Mouse (Mus musculus) heart, postnatal 4 days (tissue): Measurements from ENCODE around the gene Gm45785. TPM values are rescaled to one million over a fixed set of nuclear protein-coding genes. Genes with fewer than 3 reads are reported as not detected.

ENCODE experiments used
- DNase-seq: peaks from one replicate; pipeline ENCODE4 v3.0.0; 2021
- total RNA-seq, 2 experiments: library from RNA; stranded (reverse); gene quantifications; 2 replicates each; pipeline ENCODE4 v1.2.3; 2021

Gene Gm45785
- total RNA-seq, 2 experiments from 2014 or later, result 0.29 TPM; not detected in 1

GRCm38 (mm10) chr7:140831447-140831846, 24.7 kb downstream of the Gm45785 start:
- DNase-seq, result no peak

DNA sequence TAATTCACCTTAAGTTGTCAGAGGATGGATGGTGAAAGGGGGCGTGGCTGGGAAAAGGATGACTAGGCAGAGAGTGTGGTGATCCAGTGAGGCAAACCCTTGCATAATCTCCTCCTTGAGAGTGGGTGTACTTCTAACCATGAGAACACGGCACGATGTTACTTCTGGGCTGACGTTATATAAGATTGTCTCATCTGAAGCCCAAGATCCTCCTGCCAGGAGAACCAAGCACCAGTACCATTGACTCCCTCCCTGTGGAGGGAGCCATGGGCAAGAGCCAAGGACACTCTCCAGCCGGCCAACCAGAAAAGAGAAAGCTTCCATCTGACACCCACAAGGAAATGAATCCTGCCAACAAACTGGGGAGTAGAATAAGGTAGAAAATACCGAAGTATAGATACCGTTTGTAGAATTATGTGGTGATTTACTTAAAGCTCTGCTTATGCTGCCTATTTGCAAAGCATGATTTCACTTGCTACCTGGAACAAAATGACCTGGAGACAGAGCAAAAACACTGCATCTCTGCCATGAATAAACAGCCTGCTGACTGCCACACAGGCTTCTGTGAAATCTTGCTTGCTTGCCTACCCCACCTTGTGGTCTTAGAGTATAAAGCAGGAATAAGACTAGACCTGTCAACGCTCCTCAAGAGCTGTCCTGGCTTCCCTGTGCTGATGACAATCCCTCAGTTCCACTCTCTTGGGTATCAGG, 27.8 kb downstream of the Gm45785 start:
- no peak for DNase-seq

DNA sequence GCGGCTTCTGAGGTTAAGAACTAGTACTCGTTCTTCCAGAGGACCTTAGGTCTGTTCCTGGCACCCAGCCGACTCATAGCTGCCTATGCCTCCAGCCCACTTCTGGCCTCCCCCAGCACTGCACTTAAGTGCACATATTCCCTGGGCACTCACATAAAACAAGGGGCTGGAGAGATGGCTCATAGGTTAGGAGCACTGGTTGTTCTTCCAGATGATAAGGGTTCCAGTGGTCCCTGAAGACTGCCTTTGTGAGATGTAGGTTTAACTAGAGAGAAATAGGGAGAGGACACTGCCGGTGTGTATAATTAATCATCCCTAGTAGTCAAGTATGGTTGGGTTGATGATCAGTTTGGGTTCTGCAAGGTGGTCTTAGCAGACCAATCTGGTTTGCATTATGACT, 33.4 kb downstream of the Gm45785 start:
- DNase-seq, result no peak

DNA sequence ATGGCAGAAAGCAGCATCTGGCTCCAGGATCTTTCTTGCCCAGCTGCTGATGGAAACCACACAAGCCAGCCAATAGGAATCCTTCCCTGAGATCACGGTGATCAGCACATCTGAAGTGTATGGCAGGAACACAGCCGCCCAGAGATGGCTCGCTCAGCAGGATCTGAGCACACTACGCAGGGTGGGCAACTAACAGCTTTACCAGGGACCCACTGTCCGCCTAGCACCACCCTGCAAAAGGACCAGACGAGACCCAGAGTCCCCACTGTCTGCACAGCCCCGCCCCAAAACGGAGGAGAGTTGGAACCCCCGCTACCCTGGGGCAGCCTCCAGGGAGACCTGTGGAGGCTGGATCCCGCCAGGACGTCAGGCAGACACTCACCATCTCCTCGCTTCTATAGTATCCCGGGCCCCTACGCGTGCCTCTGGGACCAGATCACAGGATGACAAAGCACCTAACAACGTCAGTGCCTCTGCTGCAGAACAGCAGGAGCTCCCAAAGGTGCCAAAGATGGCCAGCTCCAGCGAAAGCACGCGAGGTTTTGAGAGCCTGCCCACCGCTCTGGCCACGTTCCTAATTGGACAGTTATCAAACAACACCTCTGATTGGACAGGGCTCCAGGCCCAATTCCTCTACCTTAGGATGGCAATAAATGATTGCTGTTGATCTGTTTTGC, 34.3 kb downstream of the Gm45785 start, which contains the start of gene Zfp941:
Gene Zfp941, minus strand, starts transcription at position 526 of the 677 bp plus-strand sequence.
- peak; percentile 63 for DNase-seq

DNA sequence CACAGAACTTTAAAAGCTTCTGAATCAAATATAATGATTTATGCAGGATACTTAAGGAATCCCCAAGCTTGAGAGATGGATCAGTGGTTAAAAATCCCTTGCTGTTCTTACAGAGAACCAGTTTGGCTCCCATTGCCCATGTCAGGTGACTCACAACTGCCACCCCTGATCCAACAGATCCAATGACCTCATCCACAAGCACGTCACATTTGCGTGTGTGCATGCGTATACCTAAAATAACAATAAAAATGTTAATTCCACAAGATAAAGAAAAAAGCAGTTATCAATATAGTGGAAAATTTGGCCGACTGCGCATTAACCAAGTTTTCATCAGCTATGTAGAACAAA, 34.9 kb downstream of the Gm45785 start:
- DNase-seq, result no peak

GRCm38 (mm10) chr7:140820173-140820572, 36.0 kb downstream of the Gm45785 start:
- no peak for DNase-seq

DNA sequence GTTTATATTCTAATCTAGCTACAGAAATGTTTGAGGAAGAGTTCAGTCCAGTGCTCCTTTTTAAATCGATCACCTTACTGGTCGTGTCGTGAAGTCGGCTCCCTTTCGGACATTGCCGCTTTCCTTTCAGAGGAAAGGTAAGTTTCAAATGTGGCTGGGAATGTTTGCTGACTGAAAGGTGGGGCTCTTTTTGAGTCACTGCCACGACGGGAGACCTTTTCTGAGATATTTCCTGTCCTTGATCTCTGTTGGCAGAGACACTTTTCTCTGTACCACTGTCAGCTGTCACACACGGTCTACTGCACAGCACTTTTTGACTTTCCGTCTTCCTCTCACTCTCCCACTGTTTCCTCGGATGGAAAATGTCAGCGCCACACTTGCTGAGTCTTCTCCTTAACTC, 43.3 kb downstream of the Gm45785 start:
- no peak for DNase-seq

- no peak for DNase-seq
These were observed 44.4 kb downstream of the Gm45785 start for GRCm38 (mm10) chr7:140811714-140812113.

DNA sequence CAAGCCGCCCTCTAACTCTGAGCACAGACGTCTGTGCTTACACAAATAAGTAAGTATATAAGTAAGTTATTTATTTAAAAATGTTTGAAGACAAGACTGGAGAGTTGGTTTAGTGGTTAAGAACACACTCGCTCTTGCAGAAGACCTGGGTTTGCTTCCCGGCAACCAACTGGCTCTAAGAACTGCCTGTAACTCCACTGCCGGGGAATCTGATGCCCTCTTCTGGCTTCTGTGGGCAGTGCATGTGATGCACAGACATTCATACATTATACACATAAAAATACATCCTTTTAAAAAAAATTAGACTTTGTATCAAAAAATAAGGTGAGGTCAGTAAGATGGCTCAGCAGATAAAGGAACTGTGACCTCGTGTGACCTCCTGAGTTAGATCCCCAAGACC, 45.6 kb downstream of the Gm45785 start:
- DNase-seq, result no peak

DNA sequence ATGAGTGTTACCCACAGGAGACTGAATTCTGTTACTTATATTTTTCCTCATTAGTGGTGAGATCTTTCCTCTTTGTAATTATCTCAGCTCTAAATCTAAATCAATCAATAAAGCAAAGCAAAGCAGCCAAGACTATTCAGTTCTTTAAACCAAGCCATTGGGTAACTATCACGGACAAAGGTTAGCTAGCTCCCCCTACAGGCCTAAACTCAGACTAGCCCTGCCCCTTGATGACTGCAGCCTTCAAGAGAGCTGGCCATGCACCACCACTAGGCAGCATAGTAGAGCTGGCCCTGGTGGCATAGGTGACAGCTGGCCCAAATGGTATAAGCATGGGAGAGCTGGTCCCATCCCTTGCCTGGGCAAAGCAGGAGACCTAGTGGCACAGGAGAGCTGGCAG, 50.4 kb downstream of the Gm45785 start:
- peak; percentile 30 for DNase-seq

- no peak for DNase-seq
These were observed 53.5 kb downstream of the Gm45785 start for GRCm38 (mm10) chr7:140802629-140803028.

DNA sequence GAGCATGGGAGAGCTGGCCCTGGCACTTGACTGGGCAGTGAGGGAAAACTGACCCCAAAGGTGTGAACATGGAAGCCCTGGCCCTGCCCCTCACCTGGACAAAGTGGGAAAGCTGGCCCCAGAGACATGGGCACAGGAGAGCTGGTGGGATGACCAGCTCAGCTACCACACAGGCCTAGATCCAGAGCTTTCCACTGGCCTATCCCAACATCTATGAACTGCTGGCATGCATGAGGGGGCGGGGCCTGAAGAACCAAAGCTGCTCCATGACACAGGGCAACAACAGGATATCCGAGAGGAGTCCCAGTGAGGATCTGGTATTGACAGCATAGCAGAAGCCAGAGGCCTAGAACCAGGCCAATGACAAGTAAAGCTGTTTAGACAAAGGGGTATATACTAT, 57.9 kb downstream of the Gm45785 start:
- DNase-seq, result no peak

- no peak for DNase-seq
These were observed 58.5 kb downstream of the Gm45785 start for GRCm38 (mm10) chr7:140797619-140798018.

DNA sequence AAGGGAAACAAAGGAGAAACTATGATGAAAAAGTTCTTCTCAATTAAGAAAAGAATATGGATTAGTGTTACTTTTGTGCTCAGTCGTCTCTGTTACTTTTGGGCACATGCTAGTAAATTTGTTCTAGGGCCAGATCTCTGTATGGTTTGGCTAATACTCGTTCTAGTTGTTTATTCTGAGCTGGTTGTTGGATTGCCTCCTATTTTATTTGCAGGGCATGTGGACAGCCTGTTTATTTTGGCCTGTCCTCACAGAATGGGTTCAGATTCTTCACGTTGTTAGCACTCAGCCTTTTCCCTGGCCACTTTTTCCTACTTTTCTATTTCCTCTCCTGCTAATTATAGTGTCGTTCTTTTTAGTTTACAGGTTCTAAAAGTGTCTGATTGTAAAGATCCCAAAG, 62.6 kb downstream of the Gm45785 start:
- no peak for DNase-seq

GRCm38 (mm10) chr7:140788053-140788435, 68.1 kb downstream of the Gm45785 start:
- no peak for DNase-seq

GRCm38 (mm10) chr7:140787406-140788052, 68.6 kb downstream of the Gm45785 start, which contains the start of gene Syce1:
Syce1 (minus strand) TSS chr7:140787852.
- no peak for DNase-seq

GRCm38 (mm10) chr7:140780548-140780947, 75.6 kb downstream of the Gm45785 start:
- no peak for DNase-seq

Other genes starting within 250 kb of the Gm45785 start
- gene Olfr61, start 227.4 kb downstream of the Gm45785 start, total RNA-seq, result not detected
- not detected for gene Olfr53, start 209.9 kb downstream of the Gm45785 start, total RNA-seq
- gene Olfr539, start 196.4 kb downstream of the Gm45785 start, total RNA-seq, result not detected
- not detected for gene Olfr45, start 174.4 kb downstream of the Gm45785 start, total RNA-seq
- not detected for gene Olfr541, start 159.1 kb downstream of the Gm45785 start, total RNA-seq
- under 1 TPM in 1 of 2 experiments, not detected in 1; 0.24 TPM for gene Cyp2e1, start 92.6 kb downstream of the Gm45785 start, total RNA-seq
- gene Syce1, start 68.5 kb downstream of the Gm45785 start, total RNA-seq, result under 1 TPM; 0.18 to 0.24 TPM
- under 1 TPM; 0.76 to 0.97 TPM for gene Zfp941, start 34.2 kb downstream of the Gm45785 start, total RNA-seq
- gene Urah, start 21.3 kb downstream of the Gm45785 start, total RNA-seq, result not detected
- 10 to 100 TPM in 1 of 2 experiments, 1 to 10 TPM in 1; 9.7 to 10.6 TPM for gene Scgb1c1, start 10.8 kb downstream of the Gm45785 start, total RNA-seq
- gene Odf3, start 8.5 kb downstream of the Gm45785 start, total RNA-seq, result not detected
- gene Ric8a, start 626 bp upstream of the Gm45785 start, total RNA-seq, result 10 to 100 TPM; 25.2 to 32.3 TPM
- 10 to 100 TPM; 13.5 to 15.9 TPM for gene Bet1l, start 1.2 kb upstream of the Gm45785 start, total RNA-seq
- 100 to 1,000 TPM; 119 to 120 TPM for gene Psmd13, start 25.6 kb upstream of the Gm45785 start, total RNA-seq
- 10 to 100 TPM; 45.1 to 49.1 TPM for gene Sirt3, start 26.0 kb upstream of the Gm45785 start, total RNA-seq
- 1,000 to 10,000 TPM; 1,034 to 1,156 TPM for gene Cox8b, start 44.1 kb upstream of the Gm45785 start, total RNA-seq
- not detected for gene Nlrp6, start 64.6 kb upstream of the Gm45785 start, total RNA-seq
- gene Pgghg, start 85.1 kb upstream of the Gm45785 start, total RNA-seq, result 1 to 10 TPM; 8.4 to 8.7 TPM
- 1 to 10 TPM in 1 of 2 experiments, under 1 TPM in 1; 0.72 to 1.4 TPM for gene Ifitm5, start 94.0 kb upstream of the Gm45785 start, total RNA-seq
- gene Gm45717, start 99.6 kb upstream of the Gm45785 start, total RNA-seq, result not detected
- gene Ifitm2, start 99.7 kb upstream of the Gm45785 start, total RNA-seq, result 100 to 1,000 TPM; 178 to 182 TPM
- gene Ifitm1, start 110.9 kb upstream of the Gm45785 start, total RNA-seq, result 1 to 10 TPM; 2.6 to 3.0 TPM
- gene Ifitm3, start 154.4 kb upstream of the Gm45785 start, total RNA-seq, result 10 to 100 TPM; 79.3 to 83.8 TPM
- gene Ifitm6, start 161.6 kb upstream of the Gm45785 start, total RNA-seq, result under 1 TPM in 1 of 2 experiments, not detected in 1; 0.56 TPM
- not detected for gene Gm17387, start 172.8 kb upstream of the Gm45785 start, total RNA-seq
- under 1 TPM; 0.26 to 0.54 TPM for gene B4galnt4, start 204.8 kb upstream of the Gm45785 start, total RNA-seq
- gene Pkp3, start 221.9 kb upstream of the Gm45785 start, total RNA-seq, result under 1 TPM in 1 of 2 experiments, not detected in 1; 0.23 TPM
- 1 to 10 TPM; 3.3 to 4.3 TPM for gene Sigirr, start 244.2 kb upstream of the Gm45785 start, total RNA-seq